Mouse (Mus musculus): Measurements from ENCODE around the gene Msantd2. TPM values are rescaled to one million over a fixed set of nuclear protein-coding genes. Genes with fewer than 3 reads are reported as not detected.

Msantd2 gene
- polyA plus RNA-seq, 1 experiment from 2014 or later = 30.7 TPM

DNA sequence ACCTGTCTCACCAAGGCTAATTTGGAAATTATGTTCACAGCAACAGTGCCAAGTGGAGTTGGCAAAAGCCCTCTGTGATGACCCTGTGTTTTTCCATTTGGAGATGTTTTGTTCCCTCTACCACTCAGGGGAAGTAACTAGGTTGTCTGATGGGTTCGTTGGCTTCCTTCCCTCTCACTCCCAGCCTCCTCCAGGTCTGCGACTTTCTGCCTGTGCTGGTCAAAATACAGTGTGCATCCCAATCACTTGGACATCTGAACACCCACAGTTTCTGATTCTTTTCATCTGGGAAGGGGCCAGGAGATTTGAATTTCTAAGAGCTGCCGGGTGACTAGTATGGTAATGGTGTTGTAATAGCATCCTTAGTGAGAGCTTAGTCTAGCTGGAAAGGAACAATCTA is 27.5 kb upstream of the Msantd2 start:
- Histone ChIP-seq H3K4me1 (peaks cover 45% of the 10 kb centered on the region), H3K4me3 (replicated peaks) (no peak overlapping the region), H3K4me2 (no peak overlapping the region), H3K36me3 (no peaks in the 10 kb centered on the region), H3K9me3 (replicated peaks) (no peaks in the 10 kb centered on the region), H3K9ac (replicated peaks) (no peak overlapping the region), H3K27ac (replicated peaks) (0 out of 2 replicates have a peak overlapping the region, but pooled peaks have one; percentile 79), H3K27me3 (replicated peaks) (peaks cover 6% of the 10 kb centered on the region; the same call in 1 of the 2 replicates)
- ATAC-seq (ENCODE audit: low FRiP score) = no peak
- WGBS = 5% methylated on average over 3 of the region's 3 CpGs

DNA sequence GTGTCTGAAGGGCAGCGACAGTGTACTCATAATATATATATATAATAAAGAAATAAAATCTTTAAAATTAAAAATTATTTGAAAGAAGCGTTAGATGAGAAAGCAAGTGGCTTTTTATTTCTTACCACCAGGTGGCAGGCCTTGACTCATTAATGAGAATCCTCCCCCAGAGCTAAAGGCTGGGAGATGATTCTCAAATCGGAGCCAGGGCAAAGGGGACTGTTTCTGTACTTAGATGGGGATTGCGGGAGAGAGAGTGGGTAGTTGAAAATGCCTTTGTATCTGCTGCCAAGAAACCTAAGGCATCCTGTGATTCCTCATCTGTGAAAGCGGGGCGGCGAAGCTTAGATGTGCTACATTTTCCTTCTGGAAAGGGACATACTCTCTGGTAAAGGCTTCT is 26.4 kb upstream of the Msantd2 start:
- 13% methylated on average over 7 of the region's 7 CpGs for WGBS
- Histone ChIP-seq H3K9ac (replicated peaks) (no peak overlapping the region), H3K4me2 (peak overlapping the region; percentile 39), H3K36me3 (no peaks in the 10 kb centered on the region), H3K4me1 (peaks cover 33% of the 10 kb centered on the region), H3K27ac (replicated peaks) (no peak overlapping the region), H3K4me3 (replicated peaks) (no peak overlapping the region), H3K9me3 (replicated peaks) (no peaks in the 10 kb centered on the region), H3K27me3 (replicated peaks) (no peaks in the 10 kb centered on the region)
- ATAC-seq (ENCODE audit: low FRiP score) = no peak

GRCm38 (mm10) chr9:37473611-37474125 is 15.5 kb upstream of the Msantd2 start:
- Histone ChIP-seq H3K4me3 (replicated peaks) (no peak overlapping the region), H3K36me3 (no peaks in the 10 kb centered on the region), H3K27me3 (replicated peaks) (no peaks in the 10 kb centered on the region), H3K9me3 (replicated peaks) (no peaks in the 10 kb centered on the region), H3K9ac (replicated peaks) (no peak overlapping the region), H3K4me1 (no peaks in the 10 kb centered on the region), H3K4me2 (no peak overlapping the region), H3K27ac (replicated peaks) (no peak overlapping the region)
- WGBS = 77% methylated on average over 3 of the region's 3 CpGs
- ATAC-seq (ENCODE audit: low FRiP score) = no peak

DNA sequence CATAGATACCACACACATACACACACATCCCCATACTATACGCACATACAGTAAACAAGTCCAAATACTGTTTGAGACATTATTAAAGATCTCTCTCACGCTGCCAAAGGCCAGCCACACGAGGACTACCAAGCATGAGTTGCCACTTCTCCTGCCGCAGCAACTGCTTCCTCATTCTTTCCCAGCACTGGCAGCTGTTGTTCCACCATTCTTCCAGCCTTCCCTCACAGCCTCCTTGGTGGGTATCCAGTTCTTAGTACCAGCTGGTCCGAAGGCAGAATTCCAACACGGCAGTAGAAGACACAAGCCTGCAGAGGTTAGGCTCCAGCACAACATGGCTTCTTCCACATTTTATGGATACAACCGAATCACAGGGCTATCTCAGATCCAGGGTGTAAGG is 14.2 kb upstream of the Msantd2 start:
- H3K9me3 ChIP-seq (replicated peaks) = no peaks in the 10 kb centered on the region
- H3K4me2 ChIP-seq = no peak overlapping the region
- H3K27ac ChIP-seq (replicated peaks) = no peak overlapping the region
- H3K36me3 ChIP-seq = no peaks in the 10 kb centered on the region
- H3K27me3 ChIP-seq (replicated peaks) = no peaks in the 10 kb centered on the region
- H3K4me1 ChIP-seq = no peaks in the 10 kb centered on the region
- H3K9ac ChIP-seq (replicated peaks) = no peak overlapping the region
- H3K4me3 ChIP-seq (replicated peaks) = no peak overlapping the region
- no peak for ATAC-seq (ENCODE audit: low FRiP score)
- WGBS = 90% methylated on average over 7 of the region's 7 CpGs

- Histone ChIP-seq H3K9ac (replicated peaks) (no peak overlapping the region), H3K4me1 (peaks cover 9% of the 10 kb centered on the region), H3K27ac (replicated peaks) (no peak overlapping the region), H3K36me3 (no peaks in the 10 kb centered on the region), H3K4me3 (replicated peaks) (no peak overlapping the region), H3K9me3 (replicated peaks) (no peaks in the 10 kb centered on the region), H3K4me2 (no peak overlapping the region), H3K27me3 (replicated peaks) (no peaks in the 10 kb centered on the region)
- ATAC-seq (ENCODE audit: low FRiP score) = no peak
- 56% methylated on average over 5 of the region's 5 CpGs for WGBS
These were observed 4.0 kb upstream of the Msantd2 start for GRCm38 (mm10) chr9:37485146-37485545.

- H3K4me1 ChIP-seq = peaks cover 28% of the 10 kb centered on the region
- H3K9me3 ChIP-seq (replicated peaks) = no peaks in the 10 kb centered on the region
- H3K4me3 ChIP-seq (replicated peaks) = peak overlapping the region; percentile 95
- no peak for ATAC-seq (ENCODE audit: low FRiP score)
- no peak overlapping the region for H3K9ac ChIP-seq (replicated peaks)
- no peaks in the 10 kb centered on the region for H3K27me3 ChIP-seq (replicated peaks)
- H3K27ac ChIP-seq (replicated peaks) = peak overlapping the region; percentile 97
- no peaks in the 10 kb centered on the region for H3K36me3 ChIP-seq
- 35% methylated on average over 4 of the region's 4 CpGs for WGBS
- H3K4me2 ChIP-seq = peak overlapping the region; percentile 93
These were observed 1.1 kb upstream of the Msantd2 start for GRCm38 (mm10) chr9:37488041-37488440.

GRCm38 (mm10) chr9:37489446-37490120 is 464 bp downstream of the Msantd2 start:
- peak overlapping the region; percentile 95 for H3K4me3 ChIP-seq (replicated peaks)
- H3K27ac ChIP-seq (replicated peaks) = peak overlapping the region; percentile 97
- peak overlapping the region; percentile 91 for H3K9ac ChIP-seq (replicated peaks)
- no peaks in the 10 kb centered on the region for H3K36me3 ChIP-seq
- peaks cover 28% of the 10 kb centered on the region for H3K4me1 ChIP-seq
- no peaks in the 10 kb centered on the region for H3K27me3 ChIP-seq (replicated peaks)
- WGBS = under 1% methylated on average over 56 of the region's 75 CpGs
- peak overlapping the region; percentile 93 for H3K4me2 ChIP-seq
- peak; percentile 75 for ATAC-seq (ENCODE audit: low FRiP score)
- H3K9me3 ChIP-seq (replicated peaks) = no peaks in the 10 kb centered on the region

DNA sequence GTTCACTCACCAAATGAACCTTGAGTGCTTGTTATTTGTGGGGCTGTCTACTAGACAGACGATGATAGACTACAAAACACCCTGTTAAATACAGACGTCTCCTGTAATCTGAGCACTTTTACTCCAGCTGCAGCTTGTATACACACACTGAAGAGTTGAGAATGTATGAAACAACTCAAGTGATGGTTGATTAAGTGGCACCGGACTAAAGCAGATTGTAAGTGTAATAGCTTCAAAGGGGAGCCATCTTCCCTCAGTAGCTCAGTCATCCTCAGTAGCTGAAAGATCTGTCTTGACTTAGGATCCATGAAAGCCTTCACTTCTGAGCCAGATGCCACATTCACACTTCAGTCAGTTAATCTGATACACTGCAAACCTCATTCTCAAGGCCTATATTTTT is 6.6 kb downstream of the Msantd2 start:
- WGBS = 74% methylated on average over 3 of the region's 3 CpGs
- Histone ChIP-seq H3K9me3 (replicated peaks) (no peaks in the 10 kb centered on the region), H3K4me2 (no peak overlapping the region), H3K9ac (replicated peaks) (no peak overlapping the region), H3K27me3 (replicated peaks) (no peaks in the 10 kb centered on the region), H3K27ac (replicated peaks) (no peak overlapping the region), H3K36me3 (peaks cover 2% of the 10 kb centered on the region; the same call in 1 of the 2 replicates), H3K4me1 (peaks cover 12% of the 10 kb centered on the region), H3K4me3 (replicated peaks) (no peak overlapping the region)
- ATAC-seq (ENCODE audit: low FRiP score) = no peak

DNA sequence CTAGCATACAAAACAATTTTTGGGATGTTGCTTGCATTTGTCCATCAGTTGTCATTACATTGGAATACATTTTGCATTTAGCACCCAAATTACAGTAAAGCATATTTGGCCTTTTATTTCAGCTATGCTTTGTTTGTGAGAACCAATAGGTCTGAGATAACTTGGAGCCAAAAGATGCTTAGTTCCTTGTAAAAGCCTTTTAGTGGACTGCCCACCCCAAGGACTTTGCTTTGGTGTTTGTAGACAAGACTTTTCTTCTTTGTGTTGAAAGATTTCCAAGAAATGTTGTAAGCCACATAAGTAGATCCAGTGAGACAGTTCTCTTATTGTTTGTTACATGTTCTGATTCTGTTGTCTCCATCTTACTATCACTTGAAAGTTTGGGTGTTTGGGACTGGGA is 7.2 kb downstream of the Msantd2 start:
- Histone ChIP-seq H3K9me3 (replicated peaks) (no peaks in the 10 kb centered on the region), H3K4me3 (replicated peaks) (no peak overlapping the region), H3K27ac (replicated peaks) (no peak overlapping the region), H3K4me1 (peaks cover 7% of the 10 kb centered on the region), H3K27me3 (replicated peaks) (no peaks in the 10 kb centered on the region), H3K4me2 (no peak overlapping the region), H3K9ac (replicated peaks) (no peak overlapping the region), H3K36me3 (peaks cover 2% of the 10 kb centered on the region; the same call in 1 of the 2 replicates)
- ATAC-seq (ENCODE audit: low FRiP score) = no peak

DNA sequence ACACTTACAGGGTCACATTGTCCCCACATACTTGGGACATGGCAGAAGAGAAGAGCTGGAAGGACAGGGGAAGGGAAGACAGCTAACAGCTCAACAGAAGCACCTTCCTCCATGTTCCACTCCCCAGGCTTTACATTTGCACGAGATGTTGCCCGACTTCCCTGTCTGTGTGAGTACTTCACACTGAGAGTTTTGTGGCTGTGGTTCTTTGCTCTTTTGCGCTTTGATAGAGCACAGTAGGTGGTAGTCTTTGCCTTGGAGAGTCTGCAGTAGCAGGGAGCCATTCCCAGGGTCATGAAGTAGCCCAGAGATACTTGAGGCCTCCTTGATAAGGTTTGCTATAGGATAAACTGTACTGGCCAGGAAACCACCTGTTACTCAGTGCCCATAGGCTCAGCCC is 11.1 kb downstream of the Msantd2 start:
- Histone ChIP-seq H3K27ac (replicated peaks) (no peak overlapping the region), H3K4me1 (no peaks in the 10 kb centered on the region), H3K36me3 (peaks cover 2% of the 10 kb centered on the region; the same call in 1 of the 2 replicates), H3K27me3 (replicated peaks) (no peaks in the 10 kb centered on the region), H3K9me3 (replicated peaks) (no peaks in the 10 kb centered on the region), H3K4me3 (replicated peaks) (no peak overlapping the region), H3K9ac (replicated peaks) (no peak overlapping the region), H3K4me2 (no peak overlapping the region)
- ATAC-seq (ENCODE audit: low FRiP score) = no peak
- 83% methylated on average over 3 of the region's 3 CpGs for WGBS

DNA sequence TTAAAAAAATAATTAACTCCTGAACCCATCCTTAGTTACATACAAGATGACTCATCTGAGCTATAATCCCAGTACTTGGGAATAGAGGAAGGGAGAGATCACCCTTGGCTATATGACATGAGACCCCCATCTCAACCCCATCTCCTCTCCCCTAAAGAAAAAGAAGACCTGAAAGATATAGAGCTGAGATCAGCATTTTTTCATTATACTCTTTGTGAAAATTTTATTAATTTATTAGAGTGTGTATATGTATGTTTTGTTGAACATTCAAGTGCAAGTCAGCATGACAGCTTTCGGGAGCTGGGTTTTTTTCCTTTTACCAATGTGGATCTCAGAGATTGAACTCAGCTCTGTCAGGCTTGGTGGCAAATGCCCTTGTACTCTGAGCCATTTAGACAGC is 12.1 kb downstream of the Msantd2 start:
- Histone ChIP-seq H3K36me3 (no peaks in the 10 kb centered on the region), H3K9ac (replicated peaks) (no peak overlapping the region), H3K9me3 (replicated peaks) (no peaks in the 10 kb centered on the region), H3K27ac (replicated peaks) (no peak overlapping the region), H3K4me1 (no peaks in the 10 kb centered on the region), H3K4me2 (no peak overlapping the region), H3K27me3 (replicated peaks) (no peaks in the 10 kb centered on the region), H3K4me3 (replicated peaks) (no peak overlapping the region)
- WGBS = 96% methylated on average over 1 of the region's 1 CpGs
- ATAC-seq (ENCODE audit: low FRiP score) = no peak

- Histone ChIP-seq H3K9me3 (replicated peaks) (no peaks in the 10 kb centered on the region), H3K4me1 (no peaks in the 10 kb centered on the region), H3K27ac (replicated peaks) (no peak overlapping the region), H3K9ac (replicated peaks) (no peak overlapping the region), H3K4me3 (replicated peaks) (no peak overlapping the region), H3K36me3 (no peaks in the 10 kb centered on the region), H3K4me2 (no peak overlapping the region), H3K27me3 (replicated peaks) (no peaks in the 10 kb centered on the region)
- ATAC-seq (ENCODE audit: low FRiP score) = no peak
These were observed 15.2 kb downstream of the Msantd2 start for GRCm38 (mm10) chr9:37504348-37504747.

Measured in neural tube, embryonic 15.5 days (tissue).